Mouse (Mus musculus) lung, postnatal 0 days (tissue): ENCODE measurements at regions not wholly inside any gene's neighbourhood (a gene's known extent, or its start where the extent isn't known, plus 50 kb on each side); places are given as distances from the start of the nearest gene placed in this dataset.
"Not testable (repeated sequence)": the region's sequence is repeated elsewhere in the genome, so short reads cannot be mapped to it uniquely, and the experiment has no call there.

Source experiments
- CTCF ChIP-seq: IDR thresholded peaks from 2 replicates; pipeline ENCODE4 v1.5.1; 2016; ENCODE audit warnings: antibody characterized with exemption, mild to moderate bottlenecking
- EP300 ChIP-seq: IDR thresholded peaks from 2 replicates; pipeline ENCODE4 v1.6.1; 2016; ENCODE audit warnings: antibody characterized with exemption, mild to moderate bottlenecking, control low read depth

DNA sequence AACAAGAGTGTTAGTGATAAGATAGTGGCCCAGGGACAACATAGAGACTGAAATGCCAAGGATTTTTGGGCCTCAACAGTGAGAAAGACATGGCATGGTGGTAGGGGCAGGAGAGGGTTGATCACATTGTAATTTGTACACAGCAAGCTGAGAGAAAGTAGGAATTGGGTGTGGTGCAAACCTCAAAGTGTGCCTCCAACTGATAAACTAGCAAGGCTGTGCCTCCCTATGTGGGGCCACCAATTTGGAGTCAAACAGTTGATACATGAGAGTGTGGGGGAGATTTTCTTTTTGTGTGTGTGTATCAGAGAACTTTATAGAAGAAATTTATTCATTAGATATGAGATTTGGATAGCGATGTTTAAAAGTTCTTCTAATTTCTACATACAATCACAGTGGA lies 244.0 kb downstream of the Tbl1xr1 start:
- not testable (repeated sequence) for TF ChIP-seq CTCF, EP300
